Mouse (Mus musculus): Measurements from ENCODE around the gene Ltbp1. TPM values are rescaled to one million over a fixed set of nuclear protein-coding genes. Genes with fewer than 3 reads are reported as not detected.
A peak's percentile ranks its signal among the peaks of the same experiment; 100 is the strongest.

Gene Ltbp1
- polyA plus RNA-seq, 1 experiment from 2014 or later = 174 TPM

- CTCF ChIA-PET = no interaction called here
Observed at GRCm38 (mm10) chr17:75164566-75164965, 159.2 kb downstream of the Ltbp1 start.

GRCm38 (mm10) chr17:75168572-75169200 is 163.3 kb downstream of the Ltbp1 start:
- ATAC-seq (peak; percentile 54), DNase-seq (ENCODE audit: low read depth, low spot score) (no peak)
- TF ChIP-seq CTCF (IDR thresholded peaks at IDR 0.05) = no peak
- ChIA-PET CTCF (no interaction called here), POLR2A (no interaction called here)
- in situ Hi-C loops (cut with MboI; ENCODE audit: low pct_unique_long_range_greater_than_20kb) = no loop called here
- H3K27me3 ChIP-seq = no peaks in the 10 kb centered on the region

More at GRCm38 (mm10) chr17:75164566-75164965, 159.2 kb downstream of the Ltbp1 start:
- H3K27me3 ChIP-seq = no peaks in the 10 kb centered on the region
- in situ Hi-C loops (cut with MboI; ENCODE audit: low pct_unique_long_range_greater_than_20kb) = no loop called here
- POLR2A ChIA-PET = interaction anchor here (1.4 kb wide), 1 partner anchor 10 kb away, joined by 4 read pairs; no protein-coding TSS in a partner anchor
- TF ChIP-seq CTCF (IDR thresholded peaks at IDR 0.05) = no peak
- ATAC-seq = no peak
- DNase-seq (ENCODE audit: low read depth, low spot score) = no peak

- in situ Hi-C loops (cut with MboI; ENCODE audit: low pct_unique_long_range_greater_than_20kb) = no loop called here
- ChIA-PET POLR2A (no interaction called here), CTCF (no interaction called here)
- ATAC-seq (no peak), DNase-seq (ENCODE audit: low read depth, low spot score) (no peak)
- TF ChIP-seq CTCF (IDR thresholded peaks at IDR 0.05) = no peak
- H3K27me3 ChIP-seq = no peaks in the 10 kb centered on the region
Observed at GRCm38 (mm10) chr17:75171659-75172058, 166.3 kb downstream of the Ltbp1 start.

- no peak for ATAC-seq
- H3K27me3 ChIP-seq = no peaks in the 10 kb centered on the region
Observed at GRCm38 (mm10) chr17:75172685-75173205, 167.4 kb downstream of the Ltbp1 start.

GRCm38 (mm10) chr17:75174501-75174900 is 169.1 kb downstream of the Ltbp1 start:
- no peaks in the 10 kb centered on the region for H3K27me3 ChIP-seq
- no peak for TF ChIP-seq CTCF (IDR thresholded peaks at IDR 0.05)
- no peak for DNase-seq (ENCODE audit: low read depth, low spot score)
- ATAC-seq = no peak
- ChIA-PET POLR2A (interaction anchor here (0.5 to 1.3 kb wide), 2 partner anchors 10 to 217 kb away, joined by 3 to 4 read pairs; no protein-coding TSS in a partner anchor), CTCF (interaction anchor here (0.9 to 1.1 kb wide), 2 partner anchors 40 to 216 kb away, joined by 3 read pairs; no protein-coding TSS in a partner anchor)
- in situ Hi-C loops (cut with MboI; ENCODE audit: low pct_unique_long_range_greater_than_20kb) = no loop called here

More at GRCm38 (mm10) chr17:75172685-75173205, 167.4 kb downstream of the Ltbp1 start:
- no peak for DNase-seq (ENCODE audit: low read depth, low spot score)
- TF ChIP-seq CTCF (IDR thresholded peaks at IDR 0.05) = no peak
- ChIA-PET CTCF (no interaction called here), POLR2A (no interaction called here)
- in situ Hi-C loops (cut with MboI; ENCODE audit: low pct_unique_long_range_greater_than_20kb) = no loop called here

GRCm38 (mm10) chr17:75177920-75178867 is 172.8 kb downstream of the Ltbp1 start:
- POLR2A ChIA-PET = interaction anchor here (0.7 to 1.5 kb wide), 5 partner anchors 43 to 255 kb away, joined by 3 to 6 read pairs (median 4); no protein-coding TSS in a partner anchor
- TF ChIP-seq CTCF (IDR thresholded peaks at IDR 0.05) = peak; percentile 42
- no peaks in the 10 kb centered on the region for H3K27me3 ChIP-seq
- in situ Hi-C loops (cut with MboI; ENCODE audit: low pct_unique_long_range_greater_than_20kb) = no loop called here
- ATAC-seq (peak; percentile 80), DNase-seq (ENCODE audit: low read depth, low spot score) (peak; percentile 77)
- CTCF ChIA-PET = interaction anchor here (1.0 to 1.7 kb wide), 7 partner anchors 9 to 195 kb away, joined by 3 to 5 read pairs (median 3); no protein-coding TSS in a partner anchor

- no peak for TF ChIP-seq CTCF (IDR thresholded peaks at IDR 0.05)
- in situ Hi-C loops (cut with MboI; ENCODE audit: low pct_unique_long_range_greater_than_20kb) = no loop called here
- DNase-seq (ENCODE audit: low read depth, low spot score) (no peak), ATAC-seq (no peak)
- POLR2A ChIA-PET = interaction anchor here (0.7 to 1.5 kb wide), 5 partner anchors 44 to 255 kb away, joined by 3 to 6 read pairs (median 4); no protein-coding TSS in a partner anchor
- no peaks in the 10 kb centered on the region for H3K27me3 ChIP-seq
- CTCF ChIA-PET = interaction anchor here (1.0 to 1.6 kb wide), 5 partner anchors 8 to 194 kb away, joined by 3 to 5 read pairs (median 3); no protein-coding TSS in a partner anchor
Observed at GRCm38 (mm10) chr17:75179001-75179400, 173.6 kb downstream of the Ltbp1 start.

- in situ Hi-C loops (cut with MboI; ENCODE audit: low pct_unique_long_range_greater_than_20kb) = no loop called here
- no peaks in the 10 kb centered on the region for H3K27me3 ChIP-seq
- no peak for TF ChIP-seq CTCF (IDR thresholded peaks at IDR 0.05)
- ChIA-PET CTCF (no interaction called here), POLR2A (no interaction called here)
- ATAC-seq (no peak), DNase-seq (ENCODE audit: low read depth, low spot score) (no peak)
Observed at GRCm38 (mm10) chr17:75180301-75180700, 174.9 kb downstream of the Ltbp1 start.

GRCm38 (mm10) chr17:75180956-75181588 is 175.7 kb downstream of the Ltbp1 start:
- CTCF ChIA-PET = no interaction called here

More at GRCm38 (mm10) chr17:75180956-75181588, 175.7 kb downstream of the Ltbp1 start:
- in situ Hi-C loops (cut with MboI; ENCODE audit: low pct_unique_long_range_greater_than_20kb) = no loop called here
- H3K27me3 ChIP-seq = no peaks in the 10 kb centered on the region
- POLR2A ChIA-PET = no interaction called here
- ATAC-seq (no peak), DNase-seq (ENCODE audit: low read depth, low spot score) (no peak)
- no peak for TF ChIP-seq CTCF (IDR thresholded peaks at IDR 0.05)

Measured in Patski (cell line).